Mouse (Mus musculus) gastrocnemius, postnatal 36 days (tissue): ENCODE measurements around the gene Mtch2. TPM values are rescaled to one million over a fixed set of nuclear protein-coding genes. Genes with fewer than 3 reads are reported as not detected.
"Not testable (repeated sequence)": the region's sequence is repeated elsewhere in the genome, so short reads cannot be mapped to it uniquely, and the experiment has no call there.

Source experiments
- DNase-seq, 2 experiments: peaks; one replicate each; pipeline ENCODE4 v3.0.0; 2022
- intact Hi-C: fragments of 180-260 bp; cut with DNase I; formaldehyde crosslinking; loops from one replicate; pipeline ENCODE4 v1.15.1; 2025
- total RNA-seq, 2 experiments: library from RNA; stranded (reverse); gene quantifications; 2 replicates each; pipeline ENCODE4 v1.2.3; 2021

Gene Mtch2
- total RNA-seq, 2 experiments from 2014 or later, result 133 to 153 TPM

GRCm38 (mm10) chr2:90850401-90850800 lies 3.4 kb downstream of the Mtch2 start:
- DNase-seq, result no peak
- intact Hi-C loops, result no loop called here

DNA sequence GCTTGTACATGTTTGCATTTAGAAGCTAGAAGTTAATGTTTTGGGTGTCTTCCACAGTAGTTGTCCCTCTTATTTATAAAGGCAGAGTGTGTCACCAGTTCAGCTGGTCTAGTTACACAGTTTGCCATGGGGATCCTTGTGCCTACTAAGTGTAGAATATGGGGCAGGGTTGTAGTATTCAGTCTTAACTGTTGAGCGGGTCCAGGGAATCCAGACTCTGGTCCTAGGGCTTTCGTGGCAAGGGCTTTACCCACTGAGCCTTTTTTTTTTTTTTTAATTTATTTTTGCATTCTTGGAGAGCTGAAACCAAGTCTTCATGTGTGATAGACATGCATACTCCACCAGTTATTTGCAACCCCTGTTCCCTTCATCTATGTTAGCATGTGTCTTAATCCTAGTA lies 14.5 kb downstream of the Mtch2 start:
- no peak for DNase-seq
- intact Hi-C loops, result no loop called here

- intact Hi-C loops, result no loop called here
Observed at GRCm38 (mm10) chr2:90864184-90864583, 17.2 kb downstream of the Mtch2 start.

GRCm38 (mm10) chr2:90866524-90866923 lies 19.6 kb downstream of the Mtch2 start:
- intact Hi-C loops, result loop anchor here (2.0 to 5.0 kb wide), 2 partner anchors 194 to 236 kb away; no protein-coding TSS in a partner anchor
- peak; percentile 67 to 79 for DNase-seq

More at GRCm38 (mm10) chr2:90864184-90864583, 17.2 kb downstream of the Mtch2 start:
- DNase-seq, result no peak

- no peak for DNase-seq
- intact Hi-C loops, result no loop called here
Observed at GRCm38 (mm10) chr2:90870136-90870601, 23.2 kb downstream of the Mtch2 start.

- peak in 1 of 2 experiments; percentile 30 for DNase-seq
- intact Hi-C loops, result no loop called here
Observed at GRCm38 (mm10) chr2:90871180-90871961, 24.4 kb downstream of the Mtch2 start.

DNA sequence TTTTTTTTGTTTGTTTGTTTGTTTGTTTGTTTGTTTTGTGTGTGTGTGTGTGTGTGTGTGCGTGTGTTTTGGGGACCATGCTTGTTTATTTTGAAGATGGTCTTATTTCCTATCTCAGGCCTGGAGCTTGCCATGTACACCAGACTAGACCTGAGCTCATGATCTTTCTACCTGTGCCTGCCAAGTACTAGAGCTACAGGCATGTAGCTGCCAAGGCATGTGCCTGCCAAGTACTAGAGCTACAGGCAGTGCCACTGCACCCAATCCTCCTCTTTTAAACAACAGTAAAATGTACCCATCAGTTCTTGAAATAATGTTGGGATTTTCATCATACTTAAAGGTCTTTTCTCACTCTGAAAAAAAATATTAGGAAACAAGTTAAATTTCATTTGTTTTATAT lies 27.1 kb downstream of the Mtch2 start:
- DNase-seq, result no peak
- intact Hi-C loops, result no loop called here

- intact Hi-C loops, result no loop called here
- DNase-seq, result no peak
Observed at GRCm38 (mm10) chr2:90875239-90875638, 28.3 kb downstream of the Mtch2 start.

DNA sequence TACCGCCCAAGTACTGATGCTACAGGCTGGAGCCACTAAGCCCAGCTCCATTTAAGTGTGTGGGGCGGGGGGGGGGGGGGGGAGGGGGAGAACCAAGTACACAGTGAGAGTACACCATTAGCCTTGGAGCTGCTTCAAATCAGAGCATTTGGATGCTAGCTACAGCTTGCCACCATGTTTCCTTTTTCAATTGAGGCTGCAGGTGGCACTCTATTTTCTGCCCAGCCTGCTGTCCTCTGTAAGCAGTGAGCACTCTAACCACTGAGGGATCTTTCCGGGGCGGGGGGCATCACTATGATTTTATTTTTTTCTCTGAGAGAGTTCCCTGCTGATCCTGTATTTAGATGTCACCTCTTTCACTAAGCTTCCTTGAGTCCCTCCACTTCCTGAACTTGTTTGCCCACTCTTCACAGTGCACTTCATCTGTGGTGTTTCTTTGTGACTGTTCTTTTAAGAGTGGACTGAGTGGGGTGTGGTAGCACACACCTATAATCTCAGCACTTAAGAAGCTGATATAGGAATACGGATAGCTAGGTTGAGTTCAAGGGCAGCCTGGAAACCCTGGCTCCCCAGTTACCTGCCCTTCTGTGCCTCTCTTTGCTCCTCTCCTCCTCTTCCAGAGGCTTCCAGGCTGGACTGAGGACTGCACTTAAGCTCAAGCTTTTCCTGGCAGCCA lies 30.8 kb downstream of the Mtch2 start:
- DNase-seq, result no peak
- intact Hi-C loops, result no loop called here

- intact Hi-C loops, result no loop called here
- no peak for DNase-seq
Observed at GRCm38 (mm10) chr2:90879419-90879818, 32.5 kb downstream of the Mtch2 start.

DNA sequence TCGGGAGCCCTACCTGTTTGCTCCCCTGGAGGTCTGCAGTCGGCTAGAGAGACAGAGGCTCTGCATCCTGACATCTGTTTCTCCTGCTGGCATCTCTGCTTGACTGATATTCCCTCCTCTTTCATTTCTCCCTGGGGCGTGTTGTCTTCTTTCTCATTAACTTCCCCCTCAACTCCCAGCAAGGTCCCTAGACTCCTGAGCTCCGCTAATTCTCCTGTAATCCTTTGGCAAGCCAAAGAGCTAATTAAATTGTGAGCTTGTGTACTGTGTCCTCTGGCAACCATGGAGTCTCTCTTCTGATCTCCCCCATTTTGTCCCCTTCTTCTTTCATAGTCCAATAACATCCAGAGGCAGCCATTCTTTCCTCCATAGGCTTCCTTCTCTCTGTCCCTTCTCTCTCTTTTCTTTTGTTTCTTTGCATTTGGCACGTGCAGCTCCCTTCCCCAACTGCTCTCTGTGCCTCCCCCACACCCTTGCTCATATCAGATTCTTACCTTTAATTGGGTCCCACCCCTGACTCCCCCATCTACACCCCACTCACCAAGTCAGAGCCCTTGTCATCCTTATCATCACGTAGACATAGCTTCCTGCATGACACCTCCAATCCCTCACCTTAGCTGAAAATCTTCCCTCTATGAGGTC lies 33.3 kb downstream of the Mtch2 start:
- DNase-seq, result no peak
- intact Hi-C loops, result no loop called here

GRCm38 (mm10) chr2:90881824-90882223 lies 34.9 kb downstream of the Mtch2 start:
- intact Hi-C loops, result no loop called here
- no peak for DNase-seq

DNA sequence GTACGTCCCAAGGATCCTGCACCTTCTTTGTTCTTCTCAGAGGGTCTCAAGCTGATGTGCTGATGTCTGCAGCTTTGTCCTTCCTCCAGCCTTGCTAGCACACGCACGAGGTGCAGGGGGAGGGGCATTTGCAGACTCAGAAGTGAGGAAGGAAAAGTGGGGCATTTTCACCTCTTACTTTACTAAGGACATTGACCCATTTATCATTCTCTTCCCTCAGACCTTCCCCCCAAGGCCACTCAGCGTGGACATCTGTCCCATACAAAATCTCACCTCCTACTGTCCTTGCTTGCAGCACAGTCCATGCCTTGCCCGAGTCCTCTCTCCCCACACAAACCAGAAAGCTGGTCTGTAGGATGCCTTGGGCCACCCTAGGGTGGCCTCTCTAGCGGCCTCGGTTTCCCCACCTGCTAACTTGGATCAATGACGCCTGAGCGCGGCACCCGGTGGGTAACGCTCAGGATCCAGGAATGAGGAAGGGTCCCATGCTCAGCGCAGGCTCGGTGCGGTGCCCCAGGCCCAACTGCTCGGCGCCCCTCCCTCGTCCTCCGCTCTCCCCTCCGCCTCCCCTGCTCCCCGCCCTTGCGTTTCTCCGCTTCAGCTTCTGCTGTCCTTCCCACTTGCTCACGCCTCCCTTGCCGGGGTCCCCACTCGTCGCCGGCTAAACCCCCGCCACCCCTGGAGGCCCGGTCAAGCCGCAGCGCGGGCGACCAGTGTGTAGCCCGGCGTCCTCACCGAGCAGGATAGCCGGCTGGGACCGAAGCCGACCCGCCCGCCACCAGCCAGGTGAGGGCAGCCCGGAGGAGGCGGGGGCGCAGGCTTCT lies 38.5 kb downstream of the Mtch2 start, which contains the start of gene C1qtnf4:
Gene C1qtnf4, plus strand, starts transcription at position 643 of the 824 bp plus-strand sequence.
- intact Hi-C loops, result no loop called here
- DNase-seq, result no peak

DNA sequence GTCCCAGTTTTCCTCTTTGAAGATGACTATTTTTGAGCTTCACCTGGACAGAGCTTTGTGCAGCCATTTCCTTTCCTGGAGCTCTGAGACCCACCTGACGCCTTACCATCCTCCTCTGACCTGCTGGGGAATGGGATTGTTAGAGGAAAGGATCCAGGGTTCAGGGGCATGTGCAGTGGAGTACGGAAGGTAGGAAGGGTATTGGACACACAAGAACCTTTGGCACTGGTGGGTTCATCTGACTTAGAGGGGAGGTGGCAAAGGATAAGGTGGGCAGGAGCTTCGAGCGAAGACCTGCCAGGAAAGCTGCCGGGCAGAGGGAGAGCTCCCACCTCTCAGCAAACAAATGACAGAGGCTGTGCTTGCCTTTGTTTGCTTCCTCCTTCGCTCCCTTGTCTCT lies 39.5 kb downstream of the Mtch2 start:
- intact Hi-C loops, result no loop called here
- DNase-seq, result no peak

DNA sequence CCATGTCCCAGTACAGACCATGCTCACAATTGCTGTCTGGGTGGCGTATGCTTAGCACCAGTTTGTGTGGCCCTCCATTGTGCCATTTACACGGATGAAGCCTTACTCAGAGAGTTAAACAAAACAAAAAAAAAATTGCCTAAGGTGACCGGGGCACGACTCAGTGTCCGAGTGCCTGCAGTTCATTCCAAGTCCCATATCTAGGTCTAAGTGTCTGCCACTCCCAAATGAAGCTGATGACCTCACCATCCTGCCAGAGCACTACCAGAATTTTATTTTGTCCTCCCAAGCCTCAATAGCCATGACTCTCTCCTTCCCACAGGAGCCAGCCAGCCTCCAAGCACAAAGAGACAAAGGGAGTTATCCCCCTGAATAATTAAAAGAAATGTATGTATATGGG lies 40.7 kb downstream of the Mtch2 start:
- intact Hi-C loops, result no loop called here
- no peak for DNase-seq

DNA sequence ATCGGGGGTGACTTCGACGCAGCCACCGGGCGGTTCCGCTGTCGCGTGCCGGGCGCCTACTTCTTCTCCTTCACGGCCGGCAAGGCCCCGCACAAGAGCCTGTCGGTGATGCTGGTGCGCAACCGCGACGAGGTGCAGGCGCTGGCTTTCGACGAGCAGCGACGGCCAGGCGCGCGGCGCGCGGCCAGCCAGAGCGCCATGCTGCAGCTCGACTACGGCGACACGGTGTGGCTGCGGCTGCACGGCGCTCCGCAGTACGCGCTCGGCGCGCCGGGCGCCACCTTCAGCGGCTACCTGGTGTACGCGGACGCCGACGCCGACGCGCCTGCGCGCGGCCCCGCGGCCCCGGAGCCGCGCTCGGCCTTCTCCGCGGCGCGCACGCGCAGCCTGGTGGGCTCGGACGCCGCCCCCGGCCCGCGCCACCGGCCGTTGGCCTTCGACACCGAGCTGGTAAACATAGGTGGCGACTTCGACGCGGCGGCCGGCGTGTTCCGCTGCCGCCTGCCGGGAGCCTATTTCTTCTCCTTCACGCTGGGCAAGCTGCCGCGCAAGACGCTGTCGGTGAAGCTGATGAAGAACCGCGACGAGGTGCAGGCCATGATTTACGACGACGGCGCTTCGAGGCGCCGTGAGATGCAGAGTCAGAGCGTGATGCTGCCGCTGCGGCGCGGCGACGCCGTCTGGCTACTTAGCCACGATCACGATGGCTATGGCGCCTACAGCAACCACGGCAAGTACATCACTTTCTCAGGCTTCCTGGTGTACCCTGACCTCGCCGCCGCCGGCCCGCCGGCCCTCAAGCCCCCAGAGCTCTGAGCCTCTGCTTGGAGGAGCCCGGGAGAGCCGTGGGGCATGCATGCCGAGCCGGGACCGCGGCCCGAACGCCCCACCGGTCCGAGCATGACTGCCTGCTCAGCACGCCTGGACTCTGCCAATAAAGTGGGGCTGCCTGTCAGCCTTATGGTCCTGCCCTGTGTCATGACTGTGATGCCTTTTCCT lies 42.9 kb downstream of the Mtch2 start:
- DNase-seq, result no peak
- intact Hi-C loops, result loop anchor here (5.0 kb wide), 1 partner anchor 33 kb away; no protein-coding TSS in a partner anchor

GRCm38 (mm10) chr2:90893673-90894298 lies 46.8 kb downstream of the Mtch2 start:
- intact Hi-C loops, result loop anchor here (5.0 kb wide), 1 partner anchor 36 kb away; no protein-coding TSS in a partner anchor
- no peak for DNase-seq

DNA sequence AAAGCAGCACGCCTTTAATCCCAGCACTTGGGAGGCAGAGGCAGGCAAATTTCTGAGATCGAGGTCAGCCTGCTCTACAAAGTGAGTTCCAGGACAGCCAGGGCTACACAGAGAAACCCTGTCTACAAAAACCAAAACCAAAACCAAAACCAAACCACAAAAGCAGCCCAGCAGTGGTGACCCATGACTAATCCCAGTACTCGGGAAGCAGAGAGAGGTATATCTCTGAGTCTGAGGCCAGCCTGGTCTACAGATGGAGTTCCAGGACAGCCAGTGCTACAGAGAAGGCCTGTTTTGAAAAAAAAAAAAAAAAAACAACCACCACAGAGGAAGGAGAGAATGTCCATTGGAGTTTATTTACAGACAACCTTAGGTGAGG lies 47.3 kb downstream of the Mtch2 start:
- intact Hi-C loops, result loop anchor here (5.0 kb wide), 1 partner anchor 37 kb away; no protein-coding TSS in a partner anchor

More for the DNA sequence above, 47.3 kb downstream of the Mtch2 start:
- DNase-seq, result not testable (repeated sequence)
